Mouse (Mus musculus) heart, embryonic 11.5 days (tissue): ENCODE data around the gene Mapk14. TPM values are rescaled to one million over a fixed set of nuclear protein-coding genes. Genes with fewer than 3 reads are reported as not detected.

ENCODE experiments used
- ATAC-seq: fragments of 200-750 bp; cut with Nextera tagmentation; replicated peaks from 2 replicates; pipeline ENCODE4 v1.8.0; 2017; ENCODE audit warnings: moderate library complexity; ENCODE audit not compliant: insufficient number of reproducible peaks, low FRiP score, low TSS enrichment
- H3K27ac ChIP-seq: fragments of 300-500 bp; sonication (generic); 2 replicates; pipeline ENCODE4 v1.5.1; 2014; ENCODE audit warnings: mild to moderate bottlenecking, low read depth, low read length
- H3K27me3 ChIP-seq: fragments of 300-500 bp; sonication (generic); 2 replicates; pipeline ENCODE4 v1.6.1; 2014; ENCODE audit warnings: mild to moderate bottlenecking, low read length, mixed read lengths; ENCODE audit not compliant: control insufficient read depth, insufficient read depth
- H3K36me3 ChIP-seq: fragments of 300-500 bp; sonication (generic); 2 replicates; pipeline ENCODE4 v1.6.1; 2014; ENCODE audit warnings: mild to moderate bottlenecking, low read length, moderate library complexity, mixed read lengths; ENCODE audit not compliant: control insufficient read depth, insufficient read depth
- H3K4me1 ChIP-seq: fragments of 300-500 bp; sonication (generic); 2 replicates; pipeline ENCODE4 v1.6.1; 2014; ENCODE audit warnings: low read length; ENCODE audit not compliant: control insufficient read depth, insufficient read depth
- H3K4me2 ChIP-seq: fragments of 300-500 bp; sonication (generic); 2 replicates; pipeline ENCODE4 v1.6.1; 2014; ENCODE audit warnings: mild to moderate bottlenecking, moderate library complexity
- H3K4me3 ChIP-seq: fragments of 300-500 bp; sonication (generic); 2 replicates; pipeline ENCODE4 v1.5.1; 2014; ENCODE audit warnings: low read depth, low read length
- H3K9ac ChIP-seq: fragments of 300-500 bp; sonication (generic); 2 replicates; pipeline ENCODE4 v1.6.1; 2014; ENCODE audit warnings: mild to moderate bottlenecking, low read depth, low read length, moderate library complexity
- H3K9me3 ChIP-seq: fragments of 300-500 bp; sonication (generic); replicated peaks from 2 replicates; pipeline ENCODE4 v1.6.1; 2016; ENCODE audit warnings: low read length; ENCODE audit not compliant: control insufficient read depth
- WGBS: fragments of 180-500 bp; shearing (Covaris S2); extraction: QIAGEN DNeasy Blood & Tissue Kit; methylation state at CpG from one replicate; pipeline ENCODE4 v1.1.7; 2014; ENCODE audit not compliant: insufficient replicate concordance; 5-methylcytosine and 5-hydroxymethylcytosine counted together
- polyA plus RNA-seq: library from polyadenylated mRNA; unstranded; fragments of >200 nt; fragmentation: Nextera tagmentation; extraction: Ambion mirVana; gene quantifications from 2 replicates; pipeline ENCODE4 v1.2.1, GENCODE M21; 2014

Mapk14 gene
- polyA plus RNA-seq, 1 experiment from 2014 or later, result 37.1 TPM

DNA sequence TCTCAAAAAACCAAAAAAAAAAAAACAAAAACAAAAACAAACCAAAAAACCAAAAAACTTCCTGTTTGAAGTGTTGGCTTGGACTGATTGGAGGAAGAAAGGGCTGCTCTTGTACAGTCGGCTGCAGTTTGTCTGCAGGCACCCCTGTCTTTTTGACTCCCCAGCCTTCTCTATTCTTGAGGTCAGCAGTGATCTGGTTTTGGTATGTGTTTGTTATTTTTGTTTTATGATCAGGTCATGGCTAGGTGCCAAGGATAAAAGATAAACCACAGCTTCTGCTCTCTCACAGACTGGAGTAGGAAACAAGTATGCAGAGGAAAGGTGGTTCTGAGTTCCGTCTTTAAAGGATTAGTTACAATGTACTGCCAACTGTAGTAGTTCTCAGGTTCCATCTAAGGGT, 11.5 kb downstream of the Mapk14 start:
- H3K4me3 ChIP-seq, result no peak overlapping the region
- H3K27ac ChIP-seq, result peak overlapping the region; percentile 62; the same call in 1 of the 2 replicates
- WGBS, result 51% methylated on average over 2 of the region's 2 CpGs

GRCm38 (mm10) chr17:28706697-28707096, 15.6 kb downstream of the Mapk14 start:
- H3K4me3 ChIP-seq, result no peak overlapping the region
- ATAC-seq, result no peak
- H3K4me1 ChIP-seq, result peaks cover 14% of the 10 kb centered on the region
- WGBS, result 24% methylated on average over 1 of the region's 1 CpGs
- peaks cover 5% of the 10 kb centered on the region; the same call in 1 of the 2 replicates for H3K36me3 ChIP-seq
- no peak overlapping the region for H3K27ac ChIP-seq
- no peaks in the 10 kb centered on the region for H3K27me3 ChIP-seq
- H3K4me2 ChIP-seq, result no peak overlapping the region
- H3K9me3 ChIP-seq, result no peaks in the 10 kb centered on the region
- no peak overlapping the region for H3K9ac ChIP-seq

More for the DNA sequence above, 11.5 kb downstream of the Mapk14 start:
- Histone ChIP-seq H3K36me3 (peaks cover 5% of the 10 kb centered on the region; the same call in 1 of the 2 replicates), H3K9me3 (no peaks in the 10 kb centered on the region), H3K4me2 (no peak overlapping the region), H3K4me1 (peaks cover 15% of the 10 kb centered on the region), H3K27me3 (no peaks in the 10 kb centered on the region), H3K9ac (no peak overlapping the region)
- ATAC-seq, result no peak

GRCm38 (mm10) chr17:28707136-28707627, 16.1 kb downstream of the Mapk14 start:
- Histone ChIP-seq H3K4me3 (no peak overlapping the region), H3K9me3 (no peaks in the 10 kb centered on the region), H3K27me3 (no peaks in the 10 kb centered on the region), H3K9ac (no peak overlapping the region), H3K36me3 (peaks cover 3% of the 10 kb centered on the region; the same call in 1 of the 2 replicates), H3K4me2 (no peak overlapping the region), H3K4me1 (peaks cover 19% of the 10 kb centered on the region), H3K27ac (no peak overlapping the region)
- no peak for ATAC-seq
- WGBS, result 94% methylated on average over 3 of the region's 3 CpGs

DNA sequence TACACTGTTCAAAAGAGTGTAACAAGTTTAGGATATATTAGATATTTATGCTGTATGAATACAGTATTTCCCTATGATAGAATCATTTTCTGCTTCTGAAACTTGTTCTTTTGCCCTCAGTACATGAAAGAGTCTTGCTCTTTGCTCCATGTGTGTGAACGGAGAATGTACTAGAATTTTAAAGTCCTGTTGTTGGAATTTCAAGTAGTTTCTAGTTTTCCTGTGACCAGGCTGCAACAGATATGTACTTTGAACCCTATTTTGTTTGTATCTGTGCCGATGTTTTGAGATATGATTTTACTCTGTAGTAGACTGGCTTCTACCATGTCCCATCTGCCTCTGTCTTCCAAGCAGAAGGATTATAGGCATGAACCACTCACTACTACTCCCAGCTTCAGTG, 16.7 kb downstream of the Mapk14 start:
- H3K27me3 ChIP-seq, result no peaks in the 10 kb centered on the region
- H3K4me2 ChIP-seq, result no peak overlapping the region
- ATAC-seq, result no peak
- no peak overlapping the region for H3K4me3 ChIP-seq
- WGBS, result 85% methylated on average over 2 of the region's 2 CpGs
- H3K36me3 ChIP-seq, result no peaks in the 10 kb centered on the region; the same call in 1 of the 2 replicates
- H3K4me1 ChIP-seq, result peaks cover 25% of the 10 kb centered on the region
- H3K9me3 ChIP-seq, result no peaks in the 10 kb centered on the region
- no peak overlapping the region for H3K9ac ChIP-seq
- no peak overlapping the region for H3K27ac ChIP-seq

DNA sequence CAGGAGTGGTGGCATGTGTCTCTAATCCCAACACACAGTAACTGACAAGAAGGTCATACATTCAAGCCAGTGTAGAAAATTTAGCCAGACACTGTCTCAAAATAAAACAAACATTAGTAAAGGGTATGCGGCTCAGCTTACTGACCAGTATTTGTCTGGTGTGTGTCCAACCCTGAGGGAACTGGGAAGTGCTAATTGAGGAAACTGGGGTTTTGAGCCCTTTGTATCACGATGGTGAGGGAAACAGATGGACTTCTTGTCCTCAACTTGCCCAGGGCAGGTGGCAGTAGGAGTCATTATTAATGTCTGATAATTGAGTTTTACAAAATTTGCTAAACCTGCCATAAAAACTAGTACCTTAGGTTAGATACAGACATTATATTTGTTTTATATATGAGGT, 17.9 kb downstream of the Mapk14 start:
- Histone ChIP-seq H3K36me3 (peaks cover 4% of the 10 kb centered on the region), H3K4me1 (peaks cover 29% of the 10 kb centered on the region), H3K9me3 (no peaks in the 10 kb centered on the region), H3K4me2 (no peak overlapping the region), H3K9ac (no peak overlapping the region), H3K27me3 (no peaks in the 10 kb centered on the region), H3K4me3 (no peak overlapping the region), H3K27ac (no peak overlapping the region)
- 56% methylated on average over 2 of the region's 2 CpGs for WGBS
- no peak for ATAC-seq

GRCm38 (mm10) chr17:28709552-28710290, 18.6 kb downstream of the Mapk14 start:
- ATAC-seq, result no peak
- 84% methylated on average over 8 of the region's 8 CpGs for WGBS
- no peaks in the 10 kb centered on the region for H3K9me3 ChIP-seq
- no peak overlapping the region for H3K4me3 ChIP-seq
- peaks cover 29% of the 10 kb centered on the region for H3K4me1 ChIP-seq
- no peak overlapping the region for H3K4me2 ChIP-seq
- no peak overlapping the region for H3K27ac ChIP-seq
- no peak overlapping the region for H3K9ac ChIP-seq
- H3K36me3 ChIP-seq, result peaks cover 11% of the 10 kb centered on the region
- no peaks in the 10 kb centered on the region for H3K27me3 ChIP-seq

DNA sequence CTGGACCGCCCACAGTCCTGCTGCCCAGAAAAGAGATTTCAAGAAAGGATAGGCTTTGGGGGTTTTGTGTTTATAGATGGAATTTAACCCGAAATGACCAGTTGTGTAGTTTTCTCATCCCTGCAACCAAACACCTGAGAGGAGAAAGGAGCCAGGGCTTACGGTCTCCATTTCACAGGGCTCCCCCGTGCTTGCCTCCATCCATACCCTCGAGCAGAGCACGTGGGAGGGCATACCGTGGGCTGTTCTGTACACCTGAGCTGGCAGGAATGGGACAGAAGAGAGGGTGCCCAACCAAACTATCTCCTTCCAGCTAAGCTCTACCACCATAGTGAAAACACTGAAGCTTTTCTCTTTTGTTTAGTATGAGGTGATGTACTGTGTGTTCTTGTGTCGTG, 19.2 kb downstream of the Mapk14 start:
- Histone ChIP-seq H3K4me2 (no peak overlapping the region), H3K4me1 (peaks cover 29% of the 10 kb centered on the region), H3K4me3 (no peak overlapping the region), H3K36me3 (peaks cover 11% of the 10 kb centered on the region), H3K27ac (no peak overlapping the region), H3K27me3 (no peaks in the 10 kb centered on the region), H3K9me3 (no peaks in the 10 kb centered on the region), H3K9ac (no peak overlapping the region)
- 90% methylated on average over 8 of the region's 8 CpGs for WGBS
- no peak for ATAC-seq

DNA sequence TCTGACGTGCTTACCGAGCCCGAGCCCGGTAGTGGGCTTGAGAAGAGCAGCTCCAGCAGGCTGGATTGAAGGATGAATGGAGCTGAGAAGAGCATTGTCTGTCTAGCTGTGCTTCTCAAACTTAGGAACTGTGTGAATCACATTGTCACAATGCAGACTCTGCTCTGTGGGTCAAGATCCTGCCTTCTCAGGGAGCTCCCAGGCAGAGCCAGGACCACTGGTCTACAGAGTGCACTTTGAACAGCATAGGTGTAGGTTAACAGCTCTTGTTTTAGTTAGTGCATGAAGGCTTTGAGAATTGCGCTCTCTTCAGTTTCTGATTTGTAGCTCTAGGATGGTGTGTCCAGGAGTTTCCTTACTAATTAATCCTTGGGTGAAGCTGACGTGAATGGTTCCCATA, 20.1 kb downstream of the Mapk14 start:
- H3K4me2 ChIP-seq, result no peak overlapping the region
- no peak for ATAC-seq
- no peaks in the 10 kb centered on the region for H3K27me3 ChIP-seq
- H3K9me3 ChIP-seq, result no peaks in the 10 kb centered on the region
- peaks cover 11% of the 10 kb centered on the region for H3K36me3 ChIP-seq
- H3K9ac ChIP-seq, result no peak overlapping the region
- 89% methylated on average over 6 of the region's 6 CpGs for WGBS
- no peak overlapping the region for H3K27ac ChIP-seq
- peaks cover 29% of the 10 kb centered on the region for H3K4me1 ChIP-seq
- H3K4me3 ChIP-seq, result no peak overlapping the region

DNA sequence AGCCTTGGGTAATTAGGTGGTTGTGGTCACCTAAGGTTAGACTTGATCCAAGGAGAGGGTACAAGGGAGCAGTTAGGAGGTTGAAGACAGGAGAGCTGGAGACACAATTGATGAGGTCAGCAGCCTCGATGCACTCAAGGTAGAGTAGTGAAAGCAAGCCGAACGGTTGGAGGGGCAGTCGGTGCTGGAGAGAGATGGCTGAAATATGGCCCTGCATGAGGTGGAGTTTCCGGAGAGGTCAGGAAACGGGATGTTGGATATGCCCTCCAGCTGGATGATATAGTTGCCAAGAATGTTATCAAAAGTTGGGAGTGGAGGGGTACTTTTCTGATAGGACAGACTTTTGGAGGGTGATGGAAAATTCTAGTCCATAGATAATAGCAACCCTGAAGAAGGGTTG, 21.2 kb downstream of the Mapk14 start:
- Histone ChIP-seq H3K4me2 (peak overlapping the region; percentile 10), H3K36me3 (peaks cover 11% of the 10 kb centered on the region), H3K9me3 (no peaks in the 10 kb centered on the region), H3K4me3 (no peak overlapping the region), H3K4me1 (peaks cover 25% of the 10 kb centered on the region), H3K27me3 (no peaks in the 10 kb centered on the region), H3K27ac (peak overlapping the region; percentile 68), H3K9ac (no peak overlapping the region)
- ATAC-seq, result no peak
- WGBS, result 62% methylated on average over 6 of the region's 6 CpGs
